Mouse (Mus musculus) Patski (cell line): ENCODE results near the gene Wdr24. TPM values are rescaled to one million over a fixed set of nuclear protein-coding genes. Genes with fewer than 3 reads are reported as not detected.

Experiments used
- ATAC-seq: fragments of 100-300 bp; one replicate; pipeline ENCODE4 v1.8.0; 2021
- CTCF ChIA-PET: fragments of 350-600 bp; sonication (Branson Sonifier 250); formaldehyde crosslinking; loops from one replicate; lab custom pipeline; 2022; ENCODE audit warnings: inconsistent platforms; lab: Charles Lee
- POLR2A ChIA-PET: fragments of 350-600 bp; sonication (Branson Sonifier 250); formaldehyde crosslinking; loops from one replicate; lab custom pipeline; 2022; ENCODE audit warnings: antibody characterized with exemption, inconsistent platforms; lab: Charles Lee
- DNase-seq: peaks from one replicate; pipeline ENCODE4 v3.0.0-alpha.2; 2011; ENCODE audit warnings: low read depth, low spot score
- H3K27me3 ChIP-seq: fragments of 371-371 bp; one replicate; pipeline ENCODE4 v1.5.1; 2021
- CTCF ChIP-seq: fragments of 100-300 bp; IDR thresholded peaks from one replicate; pipeline ENCODE4 v1.5.1; 2021
- in situ Hi-C: fragments of 300-500 bp; cut with MboI; formaldehyde crosslinking; loops from 3 replicates; pipeline ENCODE4 v1.11.1; 2018; ENCODE audit warnings: low pct_unique_long_range_greater_than_20kb, mixed read lengths
- polyA plus RNA-seq: library from polyadenylated mRNA; unstranded; gene quantifications from one replicate; pipeline ENCODE4 v1.2.3, GENCODE M21; 2021

The Wdr24 gene
- polyA plus RNA-seq, 1 experiment from 2014 or later = 29.9 TPM

DNA sequence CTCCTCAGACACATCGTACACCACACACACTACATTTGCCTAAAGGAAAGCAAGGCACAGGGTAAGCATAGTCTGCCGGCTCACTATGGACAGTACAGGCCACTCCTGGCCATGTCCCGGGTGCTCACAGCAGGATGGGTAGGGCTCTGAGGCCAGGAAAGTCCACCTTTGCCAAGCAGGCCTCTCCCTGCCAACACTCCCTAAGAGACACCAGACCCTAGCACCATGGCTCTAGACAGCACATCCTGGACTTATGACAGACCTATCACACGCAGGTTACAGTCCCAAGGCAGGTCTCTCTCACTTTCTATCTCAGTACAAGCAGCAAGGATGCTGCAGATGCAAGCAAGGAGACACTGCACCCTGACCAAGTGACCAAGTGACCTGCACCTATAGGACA is 19.7 kb downstream of the Wdr24 start:
- ChIA-PET CTCF (interaction anchor here (1.3 kb wide), 1 partner anchor 10 kb away, joined by 5 read pairs; the partner anchor contains the start of gene Stub1), POLR2A (interaction anchor here (1.0 to 1.6 kb wide), 2 partner anchors 10 kb away, joined by 5 to 7 read pairs; partner anchors contain the start of gene Stub1)
- TF ChIP-seq CTCF = no peak
- H3K27me3 ChIP-seq = no peaks in the 10 kb centered on the region
- no peak for DNase-seq
- no peak for ATAC-seq
- in situ Hi-C loops = no loop called here

DNA sequence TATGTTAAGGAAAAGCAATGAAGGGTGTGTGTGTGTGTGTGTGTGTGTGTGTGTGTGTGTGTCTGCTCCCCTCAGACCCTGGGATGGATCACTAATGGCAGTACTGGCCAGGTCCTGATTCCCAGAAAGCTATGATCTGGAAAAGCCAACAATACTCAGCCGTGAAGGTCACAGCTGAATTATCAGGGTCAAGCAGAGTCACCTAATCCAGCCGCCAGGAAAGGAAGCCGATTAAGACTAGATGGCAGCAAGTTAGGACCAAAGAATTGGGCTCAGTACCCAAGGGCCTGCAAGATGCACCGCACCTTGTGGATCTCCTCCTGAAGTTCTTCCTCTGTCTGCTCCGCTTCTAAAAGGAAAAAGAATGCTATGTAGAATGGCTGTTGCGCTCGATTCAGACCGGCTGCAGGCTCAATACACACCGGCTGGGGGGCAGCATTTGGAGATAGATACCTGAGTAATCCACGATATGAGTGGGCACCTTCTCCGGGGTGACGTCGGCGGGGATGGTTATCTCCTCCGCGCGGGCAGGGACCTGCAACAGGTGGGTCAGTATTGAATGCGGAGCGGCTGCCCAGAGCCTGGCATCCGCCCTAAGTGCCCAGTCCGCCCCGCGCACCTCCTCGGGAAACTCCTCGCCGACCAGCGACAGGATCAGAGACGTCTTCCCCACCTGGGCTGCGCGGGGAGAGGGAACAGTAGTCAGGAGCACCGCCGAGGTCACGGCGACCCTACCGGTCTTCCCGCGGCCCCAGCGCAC is 20.4 kb downstream of the Wdr24 start:
- no peaks in the 10 kb centered on the region for H3K27me3 ChIP-seq
- ChIA-PET CTCF (no interaction called here), POLR2A (interaction anchor here (1.0 kb wide), 1 partner anchor 9 kb away, joined by 5 read pairs; no protein-coding TSS in a partner anchor)
- TF ChIP-seq CTCF = no peak
- in situ Hi-C loops = no loop called here
- DNase-seq (no peak), ATAC-seq (peak; percentile 34)

DNA sequence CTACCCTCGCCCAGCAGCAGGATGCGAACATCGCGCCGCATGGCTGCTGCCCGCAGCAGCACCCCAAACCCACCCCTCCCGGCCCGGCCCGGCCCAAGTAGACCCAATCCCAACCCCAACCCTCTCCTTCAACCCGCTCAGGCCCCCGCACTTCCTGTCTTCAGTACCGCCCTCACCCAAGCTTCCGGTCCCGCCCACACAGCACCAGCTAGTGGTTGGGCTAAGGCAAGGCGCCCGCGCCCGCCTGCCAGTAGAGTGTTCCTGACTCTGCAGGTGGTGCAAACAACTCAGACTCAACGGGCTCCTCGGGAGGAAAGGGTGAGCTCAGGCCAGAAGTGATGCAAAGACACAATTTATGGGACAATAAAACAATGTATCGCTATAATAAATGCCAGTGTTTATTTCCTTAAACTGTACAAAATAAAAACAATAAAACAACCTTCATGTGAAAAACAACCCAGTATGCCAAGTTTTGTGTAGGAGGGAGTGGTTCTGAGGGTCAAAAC is 21.0 kb downstream of the Wdr24 start, which contains the start of gene Rhot2:
Rhot2 (minus strand) TSS at position 456 of the 506 bp plus-strand sequence.
- in situ Hi-C loops = no loop called here
- ATAC-seq (peak; percentile 87), DNase-seq (no peak)
- no peaks in the 10 kb centered on the region for H3K27me3 ChIP-seq
- TF ChIP-seq CTCF = no peak
- ChIA-PET POLR2A (interaction anchor here (0.6 to 0.9 kb wide), 2 partner anchors 11 to 41 kb away, joined by 3 to 7 read pairs; partner anchors contain the start of gene Stub1), CTCF (no interaction called here)

DNA sequence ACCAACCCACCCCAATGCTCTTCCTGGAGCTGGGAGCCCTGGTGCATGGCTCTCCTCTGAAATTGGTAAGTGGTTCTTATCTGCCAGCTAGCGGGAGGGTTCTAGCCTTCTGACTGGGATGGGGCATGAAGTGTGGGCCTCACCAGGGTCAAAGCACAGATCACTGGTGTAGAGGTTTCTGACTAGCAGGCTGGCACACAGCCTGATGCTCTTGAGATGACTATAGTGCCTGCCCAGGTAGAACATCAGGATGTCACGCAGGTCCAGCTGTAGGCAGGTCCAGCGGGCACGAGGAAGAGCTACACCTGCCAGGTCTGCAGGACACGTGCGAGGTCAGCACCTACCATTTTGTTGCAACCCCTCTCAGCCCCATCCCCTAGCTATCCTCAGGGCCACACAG is 36.8 kb downstream of the Wdr24 start:
- no peaks in the 10 kb centered on the region for H3K27me3 ChIP-seq
- ATAC-seq (no peak), DNase-seq (no peak)
- ChIA-PET POLR2A (interaction anchor here (1.3 kb wide), 1 partner anchor 15 kb away, joined by 4 read pairs; no protein-coding TSS in a partner anchor), CTCF (no interaction called here)
- TF ChIP-seq CTCF = no peak
- in situ Hi-C loops = no loop called here

DNA sequence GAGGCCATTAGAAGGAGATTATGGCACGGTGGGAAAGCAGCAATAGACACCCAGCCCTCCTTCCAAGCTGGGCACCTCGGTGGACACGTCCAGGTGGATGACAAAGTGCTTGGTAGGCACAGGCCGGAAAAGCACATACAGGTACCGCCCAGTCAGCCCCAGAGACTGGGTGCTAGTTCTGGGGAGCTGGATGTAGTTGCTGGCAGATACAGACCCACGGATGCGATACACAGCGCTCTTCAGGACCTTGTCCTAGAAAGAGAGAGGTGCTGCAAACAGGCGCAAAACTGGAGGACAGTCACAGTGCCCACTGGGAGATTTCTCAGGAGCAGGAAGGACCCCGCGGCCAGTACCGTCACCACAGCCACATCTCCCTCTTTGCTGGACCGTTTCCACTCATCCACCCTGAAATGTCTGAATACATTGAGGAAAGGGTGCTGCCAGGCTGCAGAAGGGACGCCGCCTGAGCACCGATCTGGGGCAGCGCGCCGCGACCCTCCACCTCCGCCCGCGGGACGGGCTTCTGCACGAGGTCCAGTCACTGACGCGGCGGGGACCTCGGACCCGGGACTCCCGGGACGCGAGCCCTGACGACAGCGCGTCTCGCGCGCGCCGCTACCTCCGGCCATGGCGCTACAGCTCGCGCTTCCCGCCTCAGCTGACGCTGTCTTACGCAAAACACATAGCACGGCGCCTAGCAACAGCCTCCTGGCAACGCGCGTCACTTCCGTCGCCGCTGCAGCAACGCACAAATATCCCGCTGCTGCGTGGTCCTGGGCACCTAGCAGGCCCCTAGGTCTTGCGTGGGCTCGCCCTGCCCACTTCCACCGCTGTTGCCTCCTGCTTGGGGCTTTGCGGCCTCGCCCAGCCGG is 37.6 kb downstream of the Wdr24 start, which contains the start of gene Wdr90:
Wdr90 (minus strand) TSS at position 670 of the 872 bp plus-strand sequence.
- H3K27me3 ChIP-seq = no peaks in the 10 kb centered on the region
- POLR2A ChIA-PET = interaction anchor here (0.9 to 1.7 kb wide), 4 partner anchors 14 to 24 kb away, joined by 3 to 7 read pairs (median 4); partner anchors contain the start of genes Mettl26 and Rhbdl1
- no peak for DNase-seq
- in situ Hi-C loops = no loop called here
- no peak for TF ChIP-seq CTCF
- peak; percentile 73 for ATAC-seq
- CTCF ChIA-PET = interaction anchor here (1.3 kb wide), 1 partner anchor 10 kb away, joined by 3 read pairs; no protein-coding TSS in a partner anchor

DNA sequence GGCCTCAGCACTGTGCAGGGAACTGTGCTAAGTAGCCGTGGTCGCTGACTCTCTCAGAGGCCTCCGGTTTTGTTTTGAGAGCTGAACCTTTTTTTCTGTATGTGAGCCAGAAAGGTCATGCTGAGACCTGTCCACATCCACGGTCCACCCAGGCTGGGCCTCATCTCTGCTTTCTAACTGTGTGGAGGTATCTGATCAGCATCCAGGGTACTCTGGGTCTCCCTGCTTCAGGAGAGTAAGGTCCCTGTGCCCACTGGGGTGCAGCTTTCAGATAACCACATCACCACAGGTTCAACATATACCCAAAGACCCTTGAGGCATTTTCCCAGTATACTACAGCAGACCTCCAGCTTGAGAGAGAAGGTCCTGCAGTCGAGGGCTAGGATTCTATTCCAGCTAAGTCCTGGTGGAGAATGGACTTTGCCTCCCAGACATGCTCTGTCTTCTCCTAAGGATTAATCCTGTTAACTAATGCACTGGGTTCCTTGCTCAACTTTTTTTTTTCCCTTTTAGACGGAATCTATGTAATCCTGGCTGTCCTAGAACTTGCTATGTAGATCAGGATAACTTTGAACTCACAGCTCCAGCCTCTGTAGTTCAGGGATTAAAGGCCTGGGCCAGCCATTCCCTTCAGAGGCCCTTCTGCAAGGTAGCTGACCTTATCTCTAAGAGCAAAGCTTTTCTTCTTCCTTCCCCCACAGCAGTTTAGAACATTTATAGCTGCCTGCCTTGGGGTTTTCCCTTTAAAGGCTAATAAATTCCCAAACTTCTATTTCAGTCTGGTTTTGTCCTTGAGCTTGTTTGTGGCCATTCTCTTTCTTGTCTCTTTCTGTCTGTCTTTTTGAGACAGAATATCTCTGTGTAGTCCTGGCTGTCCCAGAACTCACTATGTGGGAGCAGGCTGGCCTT is 38.5 kb downstream of the Wdr24 start:
- in situ Hi-C loops = no loop called here
- DNase-seq (no peak), ATAC-seq (no peak)
- no peaks in the 10 kb centered on the region for H3K27me3 ChIP-seq
- CTCF ChIA-PET = interaction anchor here (1.3 kb wide), 2 partner anchors 10 to 14 kb away, joined by 3 to 4 read pairs; no protein-coding TSS in a partner anchor
- POLR2A ChIA-PET = interaction anchor here (0.6 to 1.7 kb wide), 7 partner anchors 13 to 115 kb away, joined by 3 to 7 read pairs (median 4); partner anchors contain the start of genes Mettl26, Rhbdl1 and Stub1
- no peak for TF ChIP-seq CTCF

DNA sequence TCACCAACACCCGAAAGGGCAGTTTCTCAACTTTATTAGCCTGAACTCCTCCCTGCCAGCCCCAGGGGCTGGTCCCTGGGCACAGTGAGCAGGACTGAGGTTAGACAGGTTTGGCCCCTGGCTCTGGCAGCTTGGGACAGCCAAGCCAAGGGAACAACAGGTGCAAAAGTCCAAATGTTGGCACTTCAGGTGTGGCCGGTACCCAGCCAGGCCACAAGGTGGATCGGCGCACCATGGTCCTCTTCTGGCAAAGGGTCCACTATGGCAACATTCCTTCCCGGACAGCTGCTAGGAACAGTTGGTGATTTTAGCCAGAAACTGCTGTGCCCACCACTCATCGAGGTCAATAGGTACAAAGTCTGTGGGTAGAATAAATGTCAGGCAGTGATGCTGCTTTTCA is 40.3 kb downstream of the Wdr24 start:
- POLR2A ChIA-PET = no interaction called here
- CTCF ChIA-PET = no interaction called here
- H3K27me3 ChIP-seq = no peaks in the 10 kb centered on the region
- in situ Hi-C loops = no loop called here
- TF ChIP-seq CTCF = no peak
- ATAC-seq (no peak), DNase-seq (no peak)

DNA sequence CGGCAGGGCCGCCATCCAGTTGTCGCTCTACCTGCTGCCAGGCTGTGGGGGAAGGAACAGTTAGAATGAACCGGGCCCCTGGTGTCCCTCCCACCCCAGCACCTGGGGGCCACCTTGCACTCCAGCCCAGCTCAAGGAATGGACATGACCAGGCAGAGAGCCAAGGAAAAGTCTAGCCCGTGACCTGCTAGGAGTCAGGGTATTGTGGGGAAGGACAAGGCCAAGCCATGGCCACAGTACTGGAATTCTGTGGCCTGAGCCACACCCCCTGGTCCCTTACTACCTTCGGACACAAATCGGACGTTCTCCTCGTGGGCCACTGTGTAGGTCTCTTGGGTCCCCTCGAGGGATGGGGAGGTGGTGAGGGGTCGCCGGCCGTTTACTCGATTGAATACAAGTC is 40.9 kb downstream of the Wdr24 start:
- in situ Hi-C loops = no loop called here

DNA sequence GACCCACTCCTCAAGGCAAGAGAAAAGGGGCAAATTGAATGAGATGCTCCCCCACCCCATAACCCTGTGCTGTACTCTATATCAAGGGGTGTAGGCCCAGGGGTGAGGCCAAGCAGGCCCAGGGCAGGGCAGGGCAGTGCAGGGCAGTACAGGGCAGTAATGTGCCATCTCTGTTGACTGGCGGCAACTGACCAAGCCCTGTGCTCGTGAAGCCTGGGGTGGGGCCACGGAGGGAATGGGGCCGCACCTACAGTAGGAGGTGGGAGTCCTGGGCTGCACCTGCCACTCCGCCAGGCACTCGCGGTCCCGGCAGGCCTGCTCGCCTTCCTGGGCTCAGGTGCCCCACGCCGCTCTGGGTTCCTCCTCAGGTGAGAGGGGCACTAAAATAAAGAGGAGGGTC is 41.9 kb downstream of the Wdr24 start:
- ATAC-seq (no peak), DNase-seq (no peak)
- in situ Hi-C loops = no loop called here
- H3K27me3 ChIP-seq = no peaks in the 10 kb centered on the region
- ChIA-PET CTCF (no interaction called here), POLR2A (no interaction called here)
- no peak for TF ChIP-seq CTCF

More for the DNA sequence above, 40.9 kb downstream of the Wdr24 start:
- ChIA-PET CTCF (no interaction called here), POLR2A (interaction anchor here (0.5 kb wide), 1 partner anchor 10 kb away, joined by 3 read pairs; no protein-coding TSS in a partner anchor)
- no peak for ATAC-seq
- H3K27me3 ChIP-seq = no peaks in the 10 kb centered on the region
- no peak for DNase-seq
- TF ChIP-seq CTCF = no peak
